Comparison of ENCODE assay signal across 7 mouse cellular contexts in genomic region chr1:193035371-193036238, GRCm38 (mm10). TPM values are rescaled to one million over a fixed set of nuclear protein-coding genes. Genes with fewer than 3 reads are reported as not detected.
A peak's percentile ranks its signal among the peaks of the same experiment; 100 is the strongest.
DNase-seq lines count a peak whose midpoint lies in the region; ATAC-seq and TF ChIP-seq lines count a peak whose summit lies in the region.

Syt14 (minus strand) TSS chr1:193035775.

- peaks cover 7% of the 10 kb centered on the region for H3K4me1 ChIP-seq in midbrain, embryonic 11.5 days (ENCODE audit: control insufficient read depth, insufficient read depth, low read length)
- peaks cover 7% of the 10 kb centered on the region for H3K4me1 ChIP-seq in spleen, adult 2 months (ENCODE audit: control insufficient read depth, insufficient read depth, insufficient read length)

- no peak for TF ChIP-seq CTCF in spleen, adult 2 months (IDR thresholded peaks at IDR 0.05; ENCODE audit: extremely low read depth, insufficient read depth, insufficient read length, insufficient replicate concordance)

- no peaks in the 10 kb centered on the region for H3K36me3 ChIP-seq in midbrain, embryonic 11.5 days (ENCODE audit: control insufficient read depth, insufficient read depth, low read length)
- no peaks in the 10 kb centered on the region for H3K36me3 ChIP-seq in spleen, adult 2 months (ENCODE audit: control insufficient read depth, insufficient read depth, low read length)

- H3K4me3 ChIP-seq in midbrain, embryonic 11.5 days (ENCODE audit: low read depth, low read length), result peak within 1 kb of the TSS; percentile 71
- peak within 1 kb of the TSS; percentile 33; the same call in 1 of the 2 replicates for H3K4me3 ChIP-seq in spleen, adult 2 months (ENCODE audit: extremely low read depth, insufficient read depth, insufficient read length)

- H3K27ac ChIP-seq in midbrain, embryonic 11.5 days (ENCODE audit: low read depth, low read length), result peak within 1 kb of the TSS; percentile 44; the same call in 1 of the 2 replicates
- no peak within 1 kb of the TSS for H3K27ac ChIP-seq in spleen, adult 2 months (ENCODE audit: insufficient read depth, low read length)

- TF ChIP-seq POLR2A in spleen, adult 2 months (IDR thresholded peaks at IDR 0.05; ENCODE audit: low read depth, low read length), result no peak

- intact Hi-C loops in left cerebral cortex, postnatal 4 days (cut with DNase I), result no loop called here

- WGBS in midbrain, embryonic 11.5 days, result under 1% methylated on average over 46 of the region's 67 CpGs
- WGBS in spleen, adult 2 months, result 3% methylated on average over 62 of the region's 67 CpGs

- peak within 1 kb of the TSS; percentile 93 for H3K4me2 ChIP-seq in midbrain, embryonic 11.5 days

- peak within 1 kb of the TSS; percentile 81 for H3K9ac ChIP-seq in midbrain, embryonic 11.5 days (ENCODE audit: low read length)

- ATAC-seq in midbrain, embryonic 11.5 days (ENCODE audit: low FRiP score), result peak; percentile 97

- peak; percentile 73 for DNase-seq in adrenal gland, adult 8-10 months
- DNase-seq in cerebellum, postnatal 25 days, result peak; percentile 77 to 88
- peak; percentile 24 to 35 for DNase-seq in frontal cortex, postnatal 25 days (ENCODE audit: low spot score in 2 of 2)
- peak; percentile 47 for DNase-seq in induced T-regulatory cell, adult 2 months (ENCODE audit: low read depth)
- peak; percentile 87 for DNase-seq in left cerebral cortex, postnatal 4 days
- DNase-seq in midbrain, embryonic 11.5 days (ENCODE audit: low spot score, missing footprints), result peak; percentile 99
- peak in 1 of 2 experiments; percentile 20 for DNase-seq in spleen, adult 2 months (ENCODE audit: low read depth in 1 of 2, low spot score in 2 of 2)

- H3K9me3 ChIP-seq in midbrain, embryonic 11.5 days (ENCODE audit: control insufficient read depth, low read length), result no peaks in the 10 kb centered on the region

- H3K27me3 ChIP-seq in midbrain, embryonic 11.5 days (ENCODE audit: control insufficient read depth, insufficient read depth, low read length), result no peaks in the 10 kb centered on the region
- H3K27me3 ChIP-seq in spleen, adult 2 months (ENCODE audit: control insufficient read depth, insufficient read depth, low read length), result peaks cover 9% of the 10 kb centered on the region

RNA-seq across cellular contexts. Expression of gene Syt14, which starts in this region (rescaled TPM):
- total RNA-seq in adrenal gland, adult 8-10 months (2022), result 10 to 100 TPM; 12.0 to 15.9 (median 14.8) TPM
- 10 to 100 TPM; 28.6 to 29.0 TPM for total RNA-seq in left cerebral cortex, postnatal 4 days (2021)
- polyA plus RNA-seq in midbrain, embryonic 11.5 days (2014; fragmentation: Nextera tagmentation; extraction: Ambion mirVana), result 6.3 and 6.4 TPM in 2 replicates
- polyA plus RNA-seq in spleen, adult 2 months (2012; rRNA removed), result 0.05 and 0.08 TPM in 2 replicates
